Mouse (Mus musculus) CH12.LX (cell line): ENCODE results near the gene Arid5b.

Experiments used
- CHD2 ChIP-seq: IDR thresholded peaks from 2 replicates; pipeline ENCODE4 v1.6.1; 2011; ENCODE audit warnings: low read length, improper control_type of control experiment
- CTCF ChIP-seq, 2 experiments: IDR thresholded peaks in 1 of 2; conservative IDR thresholded peaks in 1 of 2; 2 replicates each; pipeline ENCODE4 v1.5.1; 2011 to 2012; ENCODE audit warnings: low read depth in 2 of 2, low read length in 2 of 2, improper control_type of control experiment in 1 of 2, inconsistent platforms in 1 of 2, mild to moderate bottlenecking in 1 of 2, moderate library complexity in 1 of 2
- MAFK ChIP-seq: IDR thresholded peaks from 2 replicates; pipeline ENCODE4 v1.6.1; 2011; ENCODE audit warnings: low read length, improper control_type of control experiment; ENCODE audit not compliant: insufficient replicate concordance
- MEF2A ChIP-seq: IDR thresholded peaks from 2 replicates; pipeline ENCODE4 v1.6.1; 2014; ENCODE audit warnings: low read depth, mild to moderate bottlenecking, inconsistent platforms, low read length, improper control_type of control experiment, borderline replicate concordance
- NELFE ChIP-seq: IDR thresholded peaks from 2 replicates; pipeline ENCODE4 v1.6.1; 2011; ENCODE audit warnings: low read depth, low read length, improper control_type of control experiment
- PAX5 ChIP-seq: IDR thresholded peaks from 2 replicates; pipeline ENCODE4 v1.6.1; 2012; ENCODE audit warnings: low read length, inconsistent platforms, mixed read lengths
- POLR2A ChIP-seq: IDR thresholded peaks from 2 replicates; pipeline ENCODE4 v1.6.1; 2011; ENCODE audit warnings: low read depth, mild to moderate bottlenecking, improper control_type of control experiment, low read length
- RCOR1 ChIP-seq: conservative IDR thresholded peaks from 2 replicates; pipeline ENCODE4 v1.6.1; 2012; ENCODE audit warnings: low read depth, mild to moderate bottlenecking, inconsistent platforms, low read length, improper control_type of control experiment
- SMC3 ChIP-seq: IDR thresholded peaks from 2 replicates; pipeline ENCODE4 v1.6.1; 2011; ENCODE audit warnings: low read depth, low read length, improper control_type of control experiment
- USF1 ChIP-seq: IDR thresholded peaks from 2 replicates; pipeline ENCODE4 v1.6.1; 2014; ENCODE audit warnings: low read depth, mild to moderate bottlenecking, inconsistent platforms, low read length, improper control_type of control experiment
- ZC3H11A ChIP-seq: IDR thresholded peaks from 2 replicates; pipeline ENCODE4 v1.6.1; 2012; ENCODE audit warnings: low read depth, mild to moderate bottlenecking, inconsistent platforms, low read length, improper control_type of control experiment

- TF ChIP-seq CTCF (conservative IDR thresholded peaks at IDR 0.05 in 1 of 2, IDR thresholded peaks at IDR 0.05 in 1 of 2; ENCODE audit: low read depth in 2 of 2, low read length in 2 of 2), result no peak
- no peak for TF ChIP-seq RCOR1
- no peak for TF ChIP-seq POLR2A
- TF ChIP-seq MAFK, result no peak
- no peak for TF ChIP-seq SMC3
- TF ChIP-seq ZC3H11A, result no peak
- TF ChIP-seq MEF2A, result no peak
- no peak for TF ChIP-seq CHD2
- TF ChIP-seq NELFE, result no peak
- TF ChIP-seq USF1, result no peak
- TF ChIP-seq PAX5, result no peak
Measured at GRCm38 (mm10) chr10:68319438-68319837, 40.9 kb upstream of the Arid5b start.
